Mouse (Mus musculus) liver, embryonic 13.5 days (tissue): ENCODE measurements around the gene Plekhm3. TPM values are rescaled to one million over a fixed set of nuclear protein-coding genes. Genes with fewer than 3 reads are reported as not detected.

Source experiments
- ATAC-seq: fragments of 200-750 bp; cut with Nextera tagmentation; 2 replicates; pipeline ENCODE4 v1.8.0; 2017; ENCODE audit warnings: low read depth, mild to moderate bottlenecking, moderate number of reproducible peaks, moderate library complexity
- DNase-seq: peaks from one replicate; pipeline ENCODE4 v3.0.0; 2022
- H3K27ac ChIP-seq: fragments of 300-500 bp; sonication (generic); 2 replicates; pipeline ENCODE4 v1.5.1; 2015; ENCODE audit warnings: moderate library complexity, mild to moderate bottlenecking, inconsistent platforms
- H3K27me3 ChIP-seq: fragments of 300-500 bp; sonication (generic); 2 replicates; pipeline ENCODE4 v1.6.1; 2015; ENCODE audit warnings: mild to moderate bottlenecking, inconsistent platforms
- H3K36me3 ChIP-seq: fragments of 300-500 bp; sonication (generic); 2 replicates; pipeline ENCODE4 v1.6.1; 2015; ENCODE audit warnings: mild to moderate bottlenecking, inconsistent platforms
- H3K4me1 ChIP-seq: fragments of 300-500 bp; sonication (generic); replicated peaks from 2 replicates; pipeline ENCODE4 v1.6.1; 2015; ENCODE audit warnings: inconsistent platforms
- H3K4me2 ChIP-seq: fragments of 300-500 bp; sonication (generic); 2 replicates; pipeline ENCODE4 v1.6.1; 2015; ENCODE audit warnings: inconsistent platforms, mild to moderate bottlenecking, moderate library complexity
- H3K4me3 ChIP-seq: fragments of 300-500 bp; sonication (generic); replicated peaks from 2 replicates; pipeline ENCODE4 v1.5.1; 2015; ENCODE audit warnings: mild to moderate bottlenecking, inconsistent platforms
- H3K9ac ChIP-seq: fragments of 300-500 bp; sonication (generic); 2 replicates; pipeline ENCODE4 v1.6.1; 2015; ENCODE audit warnings: mild to moderate bottlenecking, inconsistent platforms
- H3K9me3 ChIP-seq: fragments of 300-500 bp; sonication (generic); replicated peaks from 2 replicates; pipeline ENCODE4 v1.6.1; 2016; ENCODE audit warnings: inconsistent platforms
- WGBS: fragments of 180-500 bp; shearing (Covaris S2); methylation state at CpG from one replicate; pipeline ENCODE4 v1.1.7; 2015; ENCODE audit not compliant: insufficient replicate concordance; 5-methylcytosine and 5-hydroxymethylcytosine counted together
- polyA plus RNA-seq: library from polyadenylated mRNA; unstranded; fragments of >200 nt; fragmentation: Nextera tagmentation; extraction: Ambion mirVana; gene quantifications from 2 replicates; pipeline ENCODE4 v1.2.1, GENCODE M21; 2015

Gene Plekhm3
- polyA plus RNA-seq, 1 experiment from 2014 or later, result 2.0 TPM

DNA sequence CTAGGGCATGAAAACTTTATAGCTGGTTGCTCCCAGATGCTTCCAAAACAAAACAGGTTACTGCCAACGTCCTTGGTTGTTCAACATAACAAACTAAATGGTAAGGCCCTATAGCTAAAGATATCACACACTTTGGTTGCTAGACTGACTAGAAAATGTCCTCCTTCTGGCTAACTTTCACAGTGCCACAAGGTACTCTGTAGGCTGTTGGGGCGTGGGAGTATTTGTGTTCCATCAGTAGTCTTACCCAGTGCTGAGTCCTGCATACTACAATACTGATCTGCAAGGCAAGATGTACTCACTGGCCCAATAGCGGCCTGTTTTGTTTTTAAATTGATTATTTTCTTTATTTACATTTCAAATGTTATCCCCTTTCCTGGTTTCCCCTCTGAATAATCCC, 56.9 kb downstream of the Plekhm3 start:
- no peak overlapping the region for H3K4me3 ChIP-seq
- H3K27me3 ChIP-seq, result no peaks in the 10 kb centered on the region
- 65% methylated on average over 3 of the region's 3 CpGs for WGBS
- no peak for ATAC-seq
- H3K27ac ChIP-seq, result no peak overlapping the region
- H3K4me2 ChIP-seq, result no peak overlapping the region
- H3K9ac ChIP-seq, result no peak overlapping the region
- H3K4me1 ChIP-seq, result no peaks in the 10 kb centered on the region
- H3K36me3 ChIP-seq, result no peaks in the 10 kb centered on the region
- no peak for DNase-seq
- H3K9me3 ChIP-seq, result no peaks in the 10 kb centered on the region

DNA sequence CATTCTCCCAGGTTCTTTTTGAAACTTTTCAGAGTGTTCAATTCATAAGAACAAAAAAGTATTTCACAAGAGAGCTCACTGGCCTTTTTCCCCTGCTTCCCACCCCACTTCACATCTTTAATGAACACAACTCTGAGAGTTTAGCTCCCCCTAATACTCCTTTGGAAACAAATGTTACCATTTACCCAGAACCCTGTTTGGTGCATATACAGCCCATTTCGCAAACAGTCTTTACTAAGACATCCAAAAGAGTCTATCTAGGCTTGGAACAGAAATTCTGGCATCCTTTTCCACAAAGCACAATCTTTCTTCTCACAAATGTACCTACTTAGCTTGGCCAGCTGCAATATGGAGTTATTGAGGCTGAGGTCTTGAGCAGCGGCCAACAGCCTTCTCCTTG, 59.1 kb downstream of the Plekhm3 start:
- DNase-seq (no peak), ATAC-seq (no peak)
- no peaks in the 10 kb centered on the region for H3K27me3 ChIP-seq
- H3K27ac ChIP-seq, result no peak overlapping the region
- H3K4me1 ChIP-seq, result no peaks in the 10 kb centered on the region
- H3K9ac ChIP-seq, result no peak overlapping the region
- H3K4me2 ChIP-seq, result no peak overlapping the region
- no peak overlapping the region for H3K4me3 ChIP-seq
- no peaks in the 10 kb centered on the region for H3K9me3 ChIP-seq
- no peaks in the 10 kb centered on the region for H3K36me3 ChIP-seq
- WGBS, result 80% methylated on average over 2 of the region's 2 CpGs

- Histone ChIP-seq H3K4me1 (no peaks in the 10 kb centered on the region), H3K36me3 (no peaks in the 10 kb centered on the region), H3K27me3 (no peaks in the 10 kb centered on the region), H3K9ac (no peak overlapping the region), H3K9me3 (no peaks in the 10 kb centered on the region), H3K27ac (no peak overlapping the region), H3K4me2 (no peak overlapping the region), H3K4me3 (no peak overlapping the region)
- WGBS, result 77% methylated on average over 7 of the region's 7 CpGs
- DNase-seq, result no peak
- no peak for ATAC-seq
These were observed 62.8 kb downstream of the Plekhm3 start for GRCm38 (mm10) chr1:64893806-64894205.

DNA sequence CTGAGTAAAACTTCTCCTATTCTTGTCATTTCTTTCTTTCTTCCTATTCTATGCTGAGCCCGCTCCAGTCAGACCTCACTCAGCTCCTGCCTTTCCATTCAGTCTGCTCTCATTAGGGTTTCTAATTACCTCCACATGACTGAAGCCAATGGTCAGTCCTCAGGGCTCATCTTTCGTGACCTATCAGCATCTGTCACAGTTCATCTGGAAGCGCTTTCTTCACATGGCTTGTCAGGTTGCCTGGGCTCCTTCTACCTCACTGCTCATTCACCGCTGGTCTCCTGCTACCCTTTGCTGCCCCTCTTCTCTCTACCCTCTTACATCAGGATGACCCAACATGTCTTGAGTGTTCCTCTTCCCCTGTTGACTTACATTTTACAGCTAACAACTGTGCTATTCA, 65.3 kb downstream of the Plekhm3 start:
- no peaks in the 10 kb centered on the region for H3K36me3 ChIP-seq
- no peaks in the 10 kb centered on the region for H3K4me1 ChIP-seq
- H3K9ac ChIP-seq, result no peak overlapping the region
- ATAC-seq (no peak), DNase-seq (no peak)
- 85% methylated on average over 4 of the region's 4 CpGs for WGBS
- H3K27me3 ChIP-seq, result no peaks in the 10 kb centered on the region
- H3K4me3 ChIP-seq, result no peak overlapping the region
- H3K4me2 ChIP-seq, result no peak overlapping the region
- no peak overlapping the region for H3K27ac ChIP-seq
- no peaks in the 10 kb centered on the region for H3K9me3 ChIP-seq

DNA sequence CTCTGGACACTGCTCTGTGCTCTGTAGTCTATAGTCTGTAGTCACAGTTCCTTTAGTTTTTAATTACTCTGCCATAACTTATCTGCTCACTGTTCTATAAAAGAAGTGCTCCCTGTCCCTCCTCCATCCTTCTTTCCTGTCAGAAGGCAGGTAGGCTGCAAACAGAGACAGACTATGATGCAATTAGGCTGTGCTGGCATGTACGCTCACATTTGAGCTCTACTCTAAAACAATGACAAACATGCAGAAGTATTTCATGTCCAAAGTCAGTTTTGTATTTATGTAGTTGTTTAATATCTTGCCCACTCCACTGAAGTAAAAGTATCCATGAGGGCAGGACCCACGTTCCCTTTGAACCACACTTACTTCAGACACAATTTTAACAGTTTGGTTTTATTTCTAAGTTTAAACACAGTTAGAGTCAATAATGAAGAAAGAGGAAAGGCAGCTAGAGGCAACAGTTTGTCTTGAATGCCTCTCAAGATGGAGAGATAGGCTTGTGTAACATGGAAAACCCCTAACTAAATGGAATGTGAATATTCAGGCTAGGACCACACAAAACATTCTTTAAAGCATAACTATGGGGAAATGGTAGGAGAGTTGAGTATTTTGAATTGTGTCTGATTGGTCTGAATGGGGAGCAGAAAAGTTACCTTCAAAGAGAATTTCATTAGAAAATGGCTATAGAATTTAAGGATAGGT, 69.0 kb downstream of the Plekhm3 start:
- DNase-seq (no peak), ATAC-seq (no peak)
- H3K4me1 ChIP-seq, result peaks cover 7% of the 10 kb centered on the region; the same call in 1 of the 2 replicates
- no peaks in the 10 kb centered on the region for H3K36me3 ChIP-seq
- H3K27me3 ChIP-seq, result no peaks in the 10 kb centered on the region
- no peaks in the 10 kb centered on the region for H3K9me3 ChIP-seq
- H3K4me2 ChIP-seq, result no peak overlapping the region
- WGBS, result 61% methylated on average over 2 of the region's 2 CpGs
- no peak overlapping the region for H3K4me3 ChIP-seq
- H3K27ac ChIP-seq, result no peak overlapping the region
- H3K9ac ChIP-seq, result no peak overlapping the region

DNA sequence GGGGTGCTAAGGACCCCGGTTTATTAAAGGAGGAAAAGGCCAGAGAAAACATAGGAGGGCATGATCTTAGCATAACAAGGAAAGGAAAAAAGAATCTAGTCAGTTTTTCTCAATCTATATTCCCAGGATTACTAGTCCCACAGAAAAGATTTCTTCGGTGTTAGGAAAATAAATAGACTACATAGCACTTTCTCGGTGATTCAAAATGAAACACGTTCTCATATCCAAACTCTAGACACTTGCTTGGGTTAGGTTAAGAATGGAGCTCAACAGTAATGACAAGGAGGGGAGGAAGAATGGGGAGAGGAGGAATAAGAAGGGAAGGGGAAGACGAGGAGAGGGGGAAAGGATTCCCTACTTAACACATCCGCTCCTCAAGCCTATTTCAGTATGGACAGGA, 69.9 kb downstream of the Plekhm3 start:
- Histone ChIP-seq H3K9me3 (no peaks in the 10 kb centered on the region), H3K9ac (no peak overlapping the region), H3K27me3 (no peaks in the 10 kb centered on the region), H3K4me3 (no peak overlapping the region), H3K36me3 (no peaks in the 10 kb centered on the region), H3K4me2 (no peak overlapping the region), H3K27ac (no peak overlapping the region), H3K4me1 (peaks cover 7% of the 10 kb centered on the region; the same call in 1 of the 2 replicates)
- 77% methylated on average over 6 of the region's 6 CpGs for WGBS
- ATAC-seq (no peak), DNase-seq (no peak)

DNA sequence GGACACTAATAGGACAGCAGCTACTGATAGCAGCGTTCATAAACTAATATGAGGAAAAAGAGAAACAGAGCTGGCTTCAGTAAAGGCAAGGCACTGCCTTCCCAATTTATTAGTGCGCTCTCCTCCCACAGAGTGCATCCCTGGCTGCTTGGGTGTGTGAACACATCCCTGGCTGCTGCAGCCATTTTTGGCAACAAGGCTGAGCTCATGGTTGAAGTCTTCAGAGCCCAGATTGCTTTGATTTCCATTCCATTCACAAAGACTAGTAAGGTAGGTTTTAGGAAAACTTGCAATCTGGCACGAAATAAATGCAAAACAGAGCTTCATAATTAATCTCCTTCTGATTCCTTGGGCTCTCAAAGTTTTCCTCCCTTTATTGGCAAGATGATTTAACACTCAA, 71.3 kb downstream of the Plekhm3 start:
- H3K9me3 ChIP-seq, result no peaks in the 10 kb centered on the region
- no peak overlapping the region for H3K9ac ChIP-seq
- no peak for ATAC-seq
- no peaks in the 10 kb centered on the region for H3K36me3 ChIP-seq
- DNase-seq, result no peak
- no peak overlapping the region for H3K4me2 ChIP-seq
- WGBS, result 72% methylated on average over 3 of the region's 3 CpGs
- H3K27me3 ChIP-seq, result no peaks in the 10 kb centered on the region
- no peak overlapping the region for H3K4me3 ChIP-seq
- H3K27ac ChIP-seq, result no peak overlapping the region
- H3K4me1 ChIP-seq, result peaks cover 7% of the 10 kb centered on the region; the same call in 1 of the 2 replicates

DNA sequence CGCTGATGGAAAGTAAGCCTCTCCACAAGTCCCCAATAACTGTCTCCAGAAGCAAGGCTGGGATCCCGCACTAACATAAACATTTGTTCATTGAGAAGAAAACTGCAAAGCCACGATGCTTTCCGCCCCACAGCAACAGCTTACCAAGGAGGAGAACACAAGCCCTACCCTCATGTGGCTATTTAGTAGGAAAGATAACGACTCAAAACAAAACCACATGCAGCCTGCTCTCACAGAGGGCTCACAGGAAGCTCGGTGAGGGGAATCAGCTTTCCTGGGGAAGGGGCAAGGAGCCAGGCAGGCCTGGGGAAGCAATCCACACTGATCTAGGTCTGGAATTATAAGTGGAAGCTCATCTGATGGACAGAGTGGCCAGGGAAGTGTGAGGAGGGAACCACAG, 72.6 kb downstream of the Plekhm3 start:
- Histone ChIP-seq H3K9ac (no peak overlapping the region), H3K4me2 (no peak overlapping the region), H3K4me3 (no peak overlapping the region), H3K36me3 (no peaks in the 10 kb centered on the region), H3K27ac (no peak overlapping the region), H3K4me1 (peaks cover 7% of the 10 kb centered on the region; the same call in 1 of the 2 replicates), H3K9me3 (no peaks in the 10 kb centered on the region), H3K27me3 (no peaks in the 10 kb centered on the region)
- WGBS, result 20% methylated on average over 6 of the region's 6 CpGs
- ATAC-seq (no peak), DNase-seq (no peak)

GRCm38 (mm10) chr1:64880613-64881012, 76.0 kb downstream of the Plekhm3 start:
- DNase-seq (no peak), ATAC-seq (no peak)
- Histone ChIP-seq H3K36me3 (no peaks in the 10 kb centered on the region), H3K4me2 (no peak overlapping the region), H3K27ac (no peak overlapping the region), H3K9ac (no peak overlapping the region), H3K27me3 (no peaks in the 10 kb centered on the region), H3K4me3 (no peak overlapping the region), H3K4me1 (peaks cover 10% of the 10 kb centered on the region; the same call in 1 of the 2 replicates), H3K9me3 (no peaks in the 10 kb centered on the region)
- WGBS, result 69% methylated on average over 3 of the region's 3 CpGs

DNA sequence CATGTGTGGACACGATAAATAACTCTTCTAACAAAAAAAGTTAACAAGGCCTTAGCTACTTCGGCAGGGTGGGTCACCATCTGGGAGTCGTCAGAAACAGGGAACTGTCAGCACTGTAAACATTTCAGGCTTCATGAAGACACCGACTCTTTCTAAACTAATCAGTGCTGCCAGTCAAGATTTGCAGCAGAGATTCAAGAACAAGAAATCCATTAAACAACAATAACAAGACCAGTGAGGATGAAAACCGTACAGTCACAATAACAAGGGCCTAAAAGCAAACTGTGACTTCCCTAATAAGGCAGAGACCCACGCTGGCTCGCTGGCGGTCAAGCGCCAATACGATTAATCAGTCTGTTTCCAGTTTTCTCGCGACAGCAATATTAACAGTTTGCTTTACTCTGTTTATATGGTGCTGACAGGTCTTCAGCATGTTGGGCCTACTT, 77.8 kb downstream of the Plekhm3 start:
- no peak for DNase-seq
- Histone ChIP-seq H3K9ac (no peak overlapping the region), H3K27me3 (no peaks in the 10 kb centered on the region), H3K9me3 (no peaks in the 10 kb centered on the region), H3K4me1 (peaks cover 3% of the 10 kb centered on the region; the same call in 1 of the 2 replicates), H3K4me2 (no peak overlapping the region), H3K36me3 (no peaks in the 10 kb centered on the region), H3K4me3 (no peak overlapping the region), H3K27ac (no peak overlapping the region)
- ATAC-seq, result no peak
- 62% methylated on average over 12 of the region's 12 CpGs for WGBS

GRCm38 (mm10) chr1:64876276-64876675, 80.3 kb downstream of the Plekhm3 start:
- DNase-seq (no peak), ATAC-seq (no peak)
- H3K4me2 ChIP-seq, result no peak overlapping the region
- 0 out of 2 replicates have a peak overlapping the region, but pooled peaks have one; percentile 6 for H3K27ac ChIP-seq
- peaks cover 3% of the 10 kb centered on the region; the same call in 1 of the 2 replicates for H3K4me1 ChIP-seq
- H3K9ac ChIP-seq, result no peak overlapping the region
- H3K9me3 ChIP-seq, result no peaks in the 10 kb centered on the region
- WGBS, result 25% methylated on average over 3 of the region's 3 CpGs
- H3K36me3 ChIP-seq, result no peaks in the 10 kb centered on the region
- H3K4me3 ChIP-seq, result no peak overlapping the region
- no peaks in the 10 kb centered on the region for H3K27me3 ChIP-seq

DNA sequence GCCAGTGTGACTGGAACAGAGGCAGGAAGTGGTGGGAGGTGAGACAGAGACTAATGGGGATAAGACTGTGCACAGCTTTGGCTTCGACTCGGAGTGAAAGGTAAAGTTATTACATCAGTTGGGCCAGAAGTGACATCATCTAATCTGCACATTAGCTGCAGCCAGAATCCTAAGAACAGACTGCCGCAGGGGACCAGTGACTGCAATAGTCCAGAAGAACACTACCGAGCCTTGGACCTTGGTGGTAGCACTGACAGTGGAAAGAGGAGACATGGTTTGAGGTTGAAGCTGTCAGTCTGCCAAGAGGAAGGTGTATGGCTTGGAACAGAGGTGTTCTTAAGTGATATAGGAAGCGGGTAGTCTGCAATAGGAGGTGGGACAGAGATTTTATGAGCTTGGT, 80.9 kb downstream of the Plekhm3 start:
- H3K9me3 ChIP-seq, result no peaks in the 10 kb centered on the region
- H3K4me3 ChIP-seq, result no peak overlapping the region
- H3K27ac ChIP-seq, result 0 out of 2 replicates have a peak overlapping the region, but pooled peaks have one; percentile 6
- H3K4me1 ChIP-seq, result peaks cover 3% of the 10 kb centered on the region; the same call in 1 of the 2 replicates
- ATAC-seq (no peak), DNase-seq (no peak)
- no peak overlapping the region for H3K9ac ChIP-seq
- no peaks in the 10 kb centered on the region for H3K27me3 ChIP-seq
- H3K4me2 ChIP-seq, result no peak overlapping the region
- H3K36me3 ChIP-seq, result no peaks in the 10 kb centered on the region
- 49% methylated on average over 5 of the region's 5 CpGs for WGBS
